Mouse (Mus musculus): ENCODE measurements around the gene Cep295nl. TPM values are rescaled to one million over a fixed set of nuclear protein-coding genes. Genes with fewer than 3 reads are reported as not detected.

Cep295nl gene
- total and polyA plus RNA-seq, 2 experiments from 2014 or later, result 0.20 to 0.31 TPM

DNA sequence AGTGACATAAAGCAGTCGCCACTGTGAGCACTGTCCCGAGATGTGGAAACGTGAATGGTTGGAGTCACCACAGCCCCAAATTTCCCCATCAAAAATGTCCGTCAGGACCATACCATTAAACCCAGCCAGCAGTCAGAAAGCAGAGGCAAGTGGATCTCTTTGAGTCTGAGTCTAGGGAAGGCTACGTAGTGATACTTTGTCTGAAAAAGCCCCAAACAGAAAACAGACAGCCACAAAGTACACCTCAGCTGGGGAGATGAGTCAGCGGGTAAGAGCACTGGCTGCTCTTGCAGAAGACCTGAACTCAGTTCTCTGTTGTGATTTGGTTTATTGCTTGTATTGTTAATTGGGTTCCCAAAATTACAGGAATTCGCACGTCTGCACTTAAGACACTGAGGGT is 24.3 kb upstream of the Cep295nl start:
- Histone ChIP-seq H3K27me3 (ENCODE audit: insufficient read depth, low read length) (no peaks in the 10 kb centered on the region), H3K4me2 (ENCODE audit: low read depth, low read length) (no peak overlapping the region), H3K27ac (no peak overlapping the region), H3K9ac (replicated peaks; ENCODE audit: low read length) (no peak overlapping the region), H3K4me3 (ENCODE audit: low read length) (no peak overlapping the region), H3K4me1 (ENCODE audit: insufficient read depth, low read length) (peaks cover 5% of the 10 kb centered on the region; the same call in 1 of the 2 replicates), H3K9me3 (ENCODE audit: low read length) (no peaks in the 10 kb centered on the region), H3K36me3 (ENCODE audit: insufficient read depth, low read length) (no peaks in the 10 kb centered on the region)
- no peak for TF ChIP-seq CTCF (IDR thresholded peaks at IDR 0.05; ENCODE audit: low read depth)
- ATAC-seq (no peak), DNase-seq (ENCODE audit: low spot score) (no peak)
- 84% methylated on average over 8 of the region's 8 CpGs for WGBS

DNA sequence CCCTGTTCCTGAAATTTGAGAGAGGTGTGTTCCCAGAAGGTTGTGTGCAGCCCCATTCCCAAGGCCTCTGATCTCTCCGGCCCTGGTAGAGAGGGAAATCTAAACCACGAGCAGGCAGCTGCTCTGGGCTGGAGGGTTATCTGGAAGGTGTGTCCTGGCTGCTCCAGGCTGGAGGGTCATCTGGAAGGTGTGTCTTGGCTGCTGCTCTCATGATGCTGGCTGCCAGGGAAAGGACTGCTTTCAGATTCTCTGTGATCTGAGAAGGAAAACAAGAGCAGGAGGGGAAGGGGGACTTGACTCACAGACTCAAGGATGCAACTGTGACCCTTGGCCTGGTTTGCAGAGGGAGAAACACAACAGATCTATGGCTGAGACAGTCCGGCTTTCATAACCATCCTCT is 23.8 kb upstream of the Cep295nl start:
- DNase-seq (ENCODE audit: low spot score), result no peak

DNA sequence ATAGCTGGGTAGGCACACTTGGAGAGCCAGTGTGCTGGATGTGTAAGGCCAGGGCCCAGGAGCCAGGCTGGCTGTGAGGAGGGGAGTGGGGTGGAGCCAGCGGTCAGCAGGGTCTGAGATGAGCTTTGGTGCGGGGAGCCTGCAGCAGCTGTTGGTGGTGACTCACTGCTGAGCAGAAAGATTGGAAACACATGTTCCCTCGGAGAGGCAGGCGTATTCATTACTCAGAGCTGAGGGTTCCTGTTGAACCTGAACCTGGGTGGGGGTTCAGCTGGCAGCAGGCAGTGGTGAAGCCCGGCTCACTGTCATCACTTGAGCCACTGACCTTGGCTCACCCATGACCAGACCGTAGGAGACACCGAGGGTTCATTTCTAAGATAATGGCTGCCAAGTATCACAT is 22.9 kb upstream of the Cep295nl start:
- TF ChIP-seq CTCF (IDR thresholded peaks at IDR 0.05; ENCODE audit: low read depth), result no peak
- ATAC-seq (no peak), DNase-seq (ENCODE audit: low spot score) (no peak)
- no peak overlapping the region for H3K9ac ChIP-seq (replicated peaks; ENCODE audit: low read length)
- no peak overlapping the region for H3K4me3 ChIP-seq (ENCODE audit: low read length)
- 76% methylated on average over 7 of the region's 7 CpGs for WGBS
- no peak overlapping the region for H3K4me2 ChIP-seq (ENCODE audit: low read depth, low read length)
- H3K4me1 ChIP-seq (ENCODE audit: insufficient read depth, low read length), result peaks cover 5% of the 10 kb centered on the region; the same call in 1 of the 2 replicates
- H3K27me3 ChIP-seq (ENCODE audit: insufficient read depth, low read length), result no peaks in the 10 kb centered on the region
- H3K9me3 ChIP-seq (ENCODE audit: low read length), result no peaks in the 10 kb centered on the region
- no peaks in the 10 kb centered on the region for H3K36me3 ChIP-seq (ENCODE audit: insufficient read depth, low read length)
- no peak overlapping the region for H3K27ac ChIP-seq

More for the DNA sequence above, 23.8 kb upstream of the Cep295nl start:
- Histone ChIP-seq H3K4me2 (ENCODE audit: low read depth, low read length) (no peak overlapping the region), H3K27ac (no peak overlapping the region), H3K4me1 (ENCODE audit: insufficient read depth, low read length) (peaks cover 5% of the 10 kb centered on the region; the same call in 1 of the 2 replicates), H3K27me3 (ENCODE audit: insufficient read depth, low read length) (no peaks in the 10 kb centered on the region), H3K9ac (replicated peaks; ENCODE audit: low read length) (no peak overlapping the region), H3K9me3 (ENCODE audit: low read length) (no peaks in the 10 kb centered on the region), H3K4me3 (ENCODE audit: low read length) (no peak overlapping the region), H3K36me3 (ENCODE audit: insufficient read depth, low read length) (no peaks in the 10 kb centered on the region)
- TF ChIP-seq CTCF (IDR thresholded peaks at IDR 0.05; ENCODE audit: low read depth), result no peak
- 79% methylated on average over 3 of the region's 3 CpGs for WGBS
- ATAC-seq, result no peak

DNA sequence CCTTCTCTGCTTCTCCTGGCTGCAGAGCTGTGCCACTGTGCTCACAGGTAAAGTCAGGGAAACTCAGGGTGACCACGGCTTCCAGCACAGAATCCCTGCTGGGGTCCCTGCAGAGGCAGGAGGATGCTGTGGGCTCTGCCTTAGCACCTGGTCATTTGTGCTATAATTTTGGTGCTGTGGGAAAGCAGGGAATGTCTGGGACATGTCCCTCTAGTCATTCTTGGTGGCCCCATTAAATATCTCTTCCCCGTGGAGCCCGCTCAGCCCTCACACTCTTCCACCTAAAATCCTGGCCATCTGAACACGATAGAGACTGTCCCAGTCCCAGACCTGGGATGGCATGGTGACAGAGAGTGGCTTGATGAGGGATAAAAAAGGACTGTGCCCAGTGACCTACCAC is 21.7 kb upstream of the Cep295nl start:
- no peak for DNase-seq (ENCODE audit: low spot score)
- Histone ChIP-seq H3K4me2 (ENCODE audit: low read depth, low read length) (no peak overlapping the region), H3K27me3 (ENCODE audit: insufficient read depth, low read length) (no peaks in the 10 kb centered on the region), H3K27ac (peak overlapping the region; percentile 34; the same call in 1 of the 2 replicates), H3K9me3 (ENCODE audit: low read length) (no peaks in the 10 kb centered on the region), H3K36me3 (ENCODE audit: insufficient read depth, low read length) (no peaks in the 10 kb centered on the region), H3K4me1 (ENCODE audit: insufficient read depth, low read length) (peaks cover 5% of the 10 kb centered on the region; the same call in 1 of the 2 replicates), H3K9ac (replicated peaks; ENCODE audit: low read length) (no peak overlapping the region), H3K4me3 (ENCODE audit: low read length) (no peak overlapping the region)
- no peak for ATAC-seq
- WGBS, result 85% methylated on average over 4 of the region's 4 CpGs
- no peak for TF ChIP-seq CTCF (IDR thresholded peaks at IDR 0.05; ENCODE audit: low read depth)

DNA sequence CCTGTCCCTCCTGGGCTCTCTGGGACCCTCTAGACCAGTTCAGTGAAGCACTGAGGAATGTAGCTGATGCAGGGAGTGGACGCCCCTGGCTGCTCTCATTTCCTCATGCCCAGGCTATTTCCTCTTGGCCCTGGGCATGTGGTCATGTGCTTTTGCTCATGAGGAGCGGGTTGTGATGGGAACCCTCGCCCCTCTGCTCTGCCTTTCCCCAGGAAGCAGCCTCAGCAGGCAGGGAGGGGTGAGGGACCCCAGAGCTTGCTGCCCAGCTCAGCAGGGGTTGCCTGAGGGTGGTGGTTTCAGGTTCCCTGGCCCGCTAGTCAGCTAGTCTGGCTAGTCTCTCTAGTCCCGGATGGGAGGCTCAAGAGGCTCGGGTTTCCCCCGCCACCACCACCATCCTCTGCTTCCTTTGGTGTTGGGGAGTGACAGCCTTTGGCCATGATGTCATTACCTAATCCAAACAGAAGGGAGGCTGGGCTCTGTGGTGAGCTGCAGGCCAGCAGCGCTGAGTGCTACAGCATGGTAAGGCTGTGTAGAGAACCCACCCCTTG is 20.7 kb upstream of the Cep295nl start:
- TF ChIP-seq CTCF (IDR thresholded peaks at IDR 0.05; ENCODE audit: low read depth), result no peak
- Histone ChIP-seq H3K36me3 (ENCODE audit: insufficient read depth, low read length) (no peaks in the 10 kb centered on the region), H3K27ac (peak overlapping the region; percentile 34; the same call in 1 of the 2 replicates), H3K4me2 (ENCODE audit: low read depth, low read length) (no peak overlapping the region), H3K9ac (replicated peaks; ENCODE audit: low read length) (peak overlapping the region; percentile 9; the same call in 1 of the 2 replicates), H3K4me1 (ENCODE audit: insufficient read depth, low read length) (peaks cover 5% of the 10 kb centered on the region; the same call in 1 of the 2 replicates), H3K9me3 (ENCODE audit: low read length) (no peaks in the 10 kb centered on the region), H3K27me3 (ENCODE audit: insufficient read depth, low read length) (no peaks in the 10 kb centered on the region), H3K4me3 (ENCODE audit: low read length) (no peak overlapping the region)
- DNase-seq (ENCODE audit: low spot score), result peak; percentile 53
- ATAC-seq, result peak; percentile 77
- WGBS, result 12% methylated on average over 8 of the region's 8 CpGs

DNA sequence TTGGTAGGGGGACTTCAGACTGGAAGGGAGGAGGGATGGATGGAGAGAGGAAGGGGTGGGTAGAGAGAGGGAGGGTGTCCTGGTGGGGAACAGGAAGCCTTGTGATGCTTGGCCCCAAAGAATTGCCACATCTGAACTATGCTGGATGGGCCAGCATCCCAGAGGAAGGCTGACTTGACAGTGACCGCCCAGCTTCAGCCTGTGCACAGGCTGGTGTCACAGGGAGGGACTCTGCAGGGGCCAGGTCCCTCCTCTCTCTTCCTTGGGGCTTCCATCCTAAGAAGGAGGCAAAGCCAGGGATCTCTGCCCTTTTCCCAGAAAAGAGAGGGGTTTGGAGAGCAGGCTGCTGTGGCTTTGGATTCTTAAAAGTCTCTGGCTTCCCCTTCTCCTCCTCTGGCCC is 20.2 kb upstream of the Cep295nl start:
- DNase-seq (ENCODE audit: low spot score) (no peak), ATAC-seq (0 out of 2 replicates have a peak, but pooled peaks have one; percentile 21)
- WGBS, result 57% methylated on average over 1 of the region's 1 CpGs
- no peak for TF ChIP-seq CTCF (IDR thresholded peaks at IDR 0.05; ENCODE audit: low read depth)
- Histone ChIP-seq H3K36me3 (ENCODE audit: insufficient read depth, low read length) (no peaks in the 10 kb centered on the region), H3K9me3 (ENCODE audit: low read length) (no peaks in the 10 kb centered on the region), H3K27ac (0 out of 2 replicates have a peak overlapping the region, but pooled peaks have one; percentile 34), H3K27me3 (ENCODE audit: insufficient read depth, low read length) (no peaks in the 10 kb centered on the region), H3K4me1 (ENCODE audit: insufficient read depth, low read length) (peaks cover 5% of the 10 kb centered on the region; the same call in 1 of the 2 replicates), H3K4me3 (ENCODE audit: low read length) (no peak overlapping the region), H3K4me2 (ENCODE audit: low read depth, low read length) (no peak overlapping the region), H3K9ac (replicated peaks; ENCODE audit: low read length) (no peak overlapping the region)

DNA sequence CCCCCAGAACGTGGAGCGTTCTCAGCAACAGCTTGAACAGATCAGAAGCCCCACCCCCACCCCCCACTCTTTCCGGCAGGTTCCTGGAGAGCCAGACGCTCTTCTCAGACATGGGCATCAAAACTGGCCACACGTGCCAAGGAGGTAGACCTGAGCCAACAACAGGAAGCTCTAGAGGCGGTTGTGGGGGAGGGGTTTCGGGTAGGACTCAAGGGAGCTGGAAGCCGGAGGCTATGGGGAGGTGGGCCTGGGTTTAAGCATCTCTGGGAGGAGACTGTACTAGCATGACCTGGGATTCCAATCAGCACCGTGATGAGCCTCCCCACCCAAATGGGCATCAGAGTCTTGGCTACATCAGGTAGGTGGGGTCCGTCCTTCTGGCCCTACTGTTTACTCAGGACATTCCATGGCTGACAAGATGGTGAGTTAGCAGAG is 18.6 kb upstream of the Cep295nl start:
- H3K4me1 ChIP-seq (ENCODE audit: insufficient read depth, low read length), result peaks cover 5% of the 10 kb centered on the region; the same call in 1 of the 2 replicates
- TF ChIP-seq CTCF (IDR thresholded peaks at IDR 0.05; ENCODE audit: low read depth), result no peak
- ATAC-seq (peak; percentile 21; the same call in 1 of the 2 replicates), DNase-seq (ENCODE audit: low spot score) (peak; percentile 43)
- no peaks in the 10 kb centered on the region for H3K36me3 ChIP-seq (ENCODE audit: insufficient read depth, low read length)
- H3K9ac ChIP-seq (replicated peaks; ENCODE audit: low read length), result no peak overlapping the region
- H3K4me3 ChIP-seq (ENCODE audit: low read length), result no peak overlapping the region
- WGBS, result 51% methylated on average over 10 of the region's 10 CpGs
- H3K9me3 ChIP-seq (ENCODE audit: low read length), result no peaks in the 10 kb centered on the region
- H3K4me2 ChIP-seq (ENCODE audit: low read depth, low read length), result no peak overlapping the region
- H3K27me3 ChIP-seq (ENCODE audit: insufficient read depth, low read length), result no peaks in the 10 kb centered on the region
- H3K27ac ChIP-seq, result peak overlapping the region; percentile 26; the same call in 1 of the 2 replicates

Data from hindbrain, postnatal 0 days (tissue).